Mouse (Mus musculus) cerebellum, adult 2 months (tissue): ENCODE data around the gene Teddm1a.

ENCODE experiments used
- CTCF ChIP-seq: fragments of 200-500 bp; IDR thresholded peaks from 2 replicates; pipeline ENCODE4 v1.5.1; 2011; ENCODE audit warnings: low read depth, mild to moderate bottlenecking, control low read depth, low read length, moderate library complexity, borderline replicate concordance; ENCODE audit not compliant: insufficient read depth
- POLR2A ChIP-seq: fragments of 200-500 bp; IDR thresholded peaks from 2 replicates; pipeline ENCODE4 v1.6.1; 2011; ENCODE audit warnings: low read length, control low read depth, borderline replicate concordance; ENCODE audit not compliant: insufficient read depth

DNA sequence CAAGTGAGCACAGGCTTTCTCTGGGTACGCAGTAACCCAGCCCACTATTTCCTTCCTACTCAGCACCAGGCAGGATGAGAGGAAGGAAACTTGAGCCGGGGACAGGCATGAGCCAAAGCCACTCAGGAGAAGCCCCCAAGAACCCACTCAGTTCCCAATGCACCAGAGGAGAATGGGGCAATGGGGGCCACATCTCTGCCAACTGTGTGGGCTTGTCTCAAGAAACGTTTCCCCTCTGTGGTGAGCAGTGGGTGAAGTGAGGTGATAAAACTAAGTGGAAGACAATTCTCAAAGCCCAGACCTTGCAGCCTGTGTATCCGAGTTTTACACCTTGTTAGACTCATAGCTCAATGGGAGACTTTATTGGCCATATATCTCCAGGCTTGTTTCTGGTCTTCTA lies at the start of gene Teddm1a:
- TF ChIP-seq POLR2A (no peak), CTCF (no peak)
